Mouse (Mus musculus): ENCODE data around the gene Tex33. TPM values are rescaled to one million over a fixed set of nuclear protein-coding genes. Genes with fewer than 3 reads are reported as not detected.

Tex33 gene
- total RNA-seq (2021): not detected
- long read RNA-seq, experiment 1: 0 reads
- long read RNA-seq, experiment 2: 0 reads

DNA sequence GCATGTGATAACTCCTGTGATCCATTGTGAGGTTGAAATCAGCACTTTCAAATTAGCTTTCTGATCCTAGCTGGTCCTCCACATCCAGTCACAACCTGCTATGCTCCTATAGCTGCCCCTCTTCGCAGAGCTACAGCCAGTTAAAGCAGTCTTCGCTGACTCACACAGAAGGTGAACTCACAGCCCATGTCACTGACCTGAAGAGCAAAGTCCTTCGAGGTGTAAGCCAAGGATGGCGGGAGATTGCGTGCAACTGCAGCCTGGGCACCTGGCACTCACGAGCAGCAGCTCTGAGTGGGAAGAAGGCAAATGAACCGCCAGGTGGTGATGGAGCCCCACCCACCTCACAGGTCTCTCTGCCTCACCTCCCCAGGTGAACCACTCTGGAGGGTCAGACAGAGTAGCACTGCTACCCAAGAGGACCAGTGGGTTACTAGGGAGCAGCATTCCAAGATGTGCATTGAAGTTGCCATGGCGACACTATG lies at the start of gene Tex33:
Tex33 (minus strand) TSS at position 435 of the 485 bp plus-strand sequence.
- intact Hi-C loops (cut with DNase I): no loop called here
- H3K27ac ChIP-seq: no peak within 1 kb of the TSS
- DNase-seq: no peak
- TF ChIP-seq CTCF (IDR thresholded peaks at IDR 0.05): no peak
- H3K4me3 ChIP-seq: no peak within 1 kb of the TSS

DNA sequence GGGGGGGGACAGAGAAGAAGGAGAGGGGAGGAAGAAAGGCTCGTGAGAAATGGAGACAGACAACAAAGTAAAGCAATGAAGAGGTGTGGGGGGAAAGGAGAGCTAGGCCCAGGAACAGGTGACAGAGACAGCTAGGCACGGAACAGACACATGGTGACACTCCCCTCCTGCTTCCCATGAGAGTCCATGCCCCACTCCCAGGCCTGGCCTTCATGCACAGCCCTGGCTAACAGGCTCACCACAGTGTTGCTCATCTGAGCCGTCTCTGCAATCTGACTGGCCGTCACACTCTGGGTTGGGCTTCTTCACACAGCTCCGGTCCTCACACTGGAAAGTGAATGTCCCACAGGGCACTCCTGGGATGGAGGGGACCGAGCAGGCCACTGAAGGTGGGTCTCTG lies 48.1 kb upstream of the Tex33 start:
- Histone ChIP-seq H3K27ac (no peak overlapping the region), H3K4me3 (no peak overlapping the region)
- intact Hi-C loops (cut with DNase I): no loop called here
- no peak for TF ChIP-seq CTCF (IDR thresholded peaks at IDR 0.05)
- DNase-seq: no peak

DNA sequence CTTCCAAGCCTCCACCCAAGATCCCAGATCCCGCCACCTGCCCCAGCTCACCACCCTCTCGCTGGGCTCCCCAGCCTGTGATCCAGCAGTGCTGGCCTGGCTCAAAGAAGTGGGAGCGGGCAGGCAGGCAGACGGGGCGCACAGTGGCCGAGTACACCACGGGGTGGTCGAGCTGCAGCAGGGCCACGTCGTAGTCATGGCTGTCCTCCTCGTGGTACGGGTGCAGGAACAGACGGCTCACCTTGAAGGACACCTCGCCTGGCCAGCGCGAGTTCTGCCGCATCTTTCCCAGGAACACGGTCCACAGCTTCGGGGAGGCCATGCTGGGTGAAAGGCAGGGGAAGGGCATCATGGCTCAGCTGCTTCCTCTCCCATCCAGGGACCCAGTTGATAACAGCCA lies 46.5 kb upstream of the Tex33 start:
- no peak overlapping the region for H3K4me3 ChIP-seq
- TF ChIP-seq CTCF (IDR thresholded peaks at IDR 0.05): no peak
- intact Hi-C loops (cut with DNase I): no loop called here
- no peak overlapping the region for H3K27ac ChIP-seq
- no peak for DNase-seq

DNA sequence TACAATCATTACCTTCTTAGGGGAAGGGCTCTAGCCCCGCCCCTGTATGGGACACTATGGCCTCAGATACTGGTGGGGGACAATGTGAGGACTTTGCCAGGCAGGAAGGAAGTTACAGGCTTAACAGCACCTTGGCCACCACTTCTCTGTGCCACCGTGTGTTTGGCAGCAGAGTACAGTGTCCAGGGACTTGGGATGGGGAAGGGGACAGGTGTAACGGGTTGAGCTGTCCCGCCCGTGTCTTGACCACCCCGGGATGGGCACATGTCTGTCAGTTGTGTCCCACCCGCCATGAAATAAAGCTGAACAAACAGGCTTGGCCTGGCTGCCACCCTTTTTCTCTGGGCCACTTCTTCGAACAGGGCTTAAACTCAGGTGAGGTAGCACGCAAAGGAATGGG lies 43.3 kb upstream of the Tex33 start:
- Histone ChIP-seq H3K4me3 (no peak overlapping the region), H3K27ac (no peak overlapping the region)
- intact Hi-C loops (cut with DNase I): no loop called here
- DNase-seq: no peak
- TF ChIP-seq CTCF (IDR thresholded peaks at IDR 0.05): no peak

- DNase-seq: no peak
- Histone ChIP-seq H3K4me3 (no peak overlapping the region), H3K27ac (no peak overlapping the region)
- TF ChIP-seq CTCF (IDR thresholded peaks at IDR 0.05): no peak
- intact Hi-C loops (cut with DNase I): no loop called here
Observed at GRCm38 (mm10) chr15:78438505-78438904, 42.8 kb upstream of the Tex33 start.

GRCm38 (mm10) chr15:78438018-78438394 lies 42.3 kb upstream of the Tex33 start:
- Histone ChIP-seq H3K27ac (peak overlapping the region; percentile 77), H3K4me3 (no peak overlapping the region)
- DNase-seq: no peak
- intact Hi-C loops (cut with DNase I): no loop called here
- TF ChIP-seq CTCF (IDR thresholded peaks at IDR 0.05): no peak

DNA sequence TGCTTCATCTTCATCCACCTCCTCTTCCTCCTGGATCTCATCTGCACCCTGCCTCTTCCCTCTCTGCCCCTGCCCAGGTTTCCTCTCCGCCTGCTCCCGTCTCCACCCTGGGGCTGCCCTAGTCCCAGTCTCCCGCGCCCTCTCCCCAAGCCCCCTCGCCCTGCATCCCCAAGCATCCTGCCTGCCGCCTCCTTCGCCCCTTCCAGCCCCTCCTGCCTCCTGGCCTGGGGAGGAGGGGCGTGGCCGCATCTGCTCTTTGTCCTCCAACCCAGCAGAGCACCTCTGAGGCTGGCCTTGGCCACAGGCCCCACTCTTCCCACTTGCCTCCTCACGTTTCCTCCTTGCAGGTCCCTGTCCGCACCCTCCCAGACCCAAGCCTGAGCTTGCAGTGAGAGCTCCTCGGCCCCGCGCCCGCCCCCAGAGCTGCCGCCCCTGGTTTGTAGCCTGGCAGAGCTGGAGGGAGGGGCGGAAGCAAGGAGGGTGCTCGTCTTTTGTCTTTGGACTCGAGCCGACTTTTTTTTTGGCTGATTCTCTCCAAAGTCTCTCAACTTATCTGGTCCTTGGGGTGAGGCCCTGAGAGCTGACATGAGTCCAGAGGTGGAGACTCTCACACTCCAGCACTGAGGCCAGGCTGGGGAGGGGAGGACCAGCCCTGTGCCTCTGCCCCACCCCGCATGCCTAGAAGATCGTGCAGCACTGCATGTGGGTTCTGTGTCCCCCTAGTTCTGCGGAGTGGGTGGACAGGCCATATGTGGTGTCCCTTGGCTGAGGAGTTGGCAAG lies 41.7 kb upstream of the Tex33 start:
- TF ChIP-seq CTCF (IDR thresholded peaks at IDR 0.05): no peak
- DNase-seq: peak; percentile 68
- peak overlapping the region; percentile 56 for H3K4me3 ChIP-seq
- intact Hi-C loops (cut with DNase I): no loop called here
- peak overlapping the region; percentile 77 for H3K27ac ChIP-seq

DNA sequence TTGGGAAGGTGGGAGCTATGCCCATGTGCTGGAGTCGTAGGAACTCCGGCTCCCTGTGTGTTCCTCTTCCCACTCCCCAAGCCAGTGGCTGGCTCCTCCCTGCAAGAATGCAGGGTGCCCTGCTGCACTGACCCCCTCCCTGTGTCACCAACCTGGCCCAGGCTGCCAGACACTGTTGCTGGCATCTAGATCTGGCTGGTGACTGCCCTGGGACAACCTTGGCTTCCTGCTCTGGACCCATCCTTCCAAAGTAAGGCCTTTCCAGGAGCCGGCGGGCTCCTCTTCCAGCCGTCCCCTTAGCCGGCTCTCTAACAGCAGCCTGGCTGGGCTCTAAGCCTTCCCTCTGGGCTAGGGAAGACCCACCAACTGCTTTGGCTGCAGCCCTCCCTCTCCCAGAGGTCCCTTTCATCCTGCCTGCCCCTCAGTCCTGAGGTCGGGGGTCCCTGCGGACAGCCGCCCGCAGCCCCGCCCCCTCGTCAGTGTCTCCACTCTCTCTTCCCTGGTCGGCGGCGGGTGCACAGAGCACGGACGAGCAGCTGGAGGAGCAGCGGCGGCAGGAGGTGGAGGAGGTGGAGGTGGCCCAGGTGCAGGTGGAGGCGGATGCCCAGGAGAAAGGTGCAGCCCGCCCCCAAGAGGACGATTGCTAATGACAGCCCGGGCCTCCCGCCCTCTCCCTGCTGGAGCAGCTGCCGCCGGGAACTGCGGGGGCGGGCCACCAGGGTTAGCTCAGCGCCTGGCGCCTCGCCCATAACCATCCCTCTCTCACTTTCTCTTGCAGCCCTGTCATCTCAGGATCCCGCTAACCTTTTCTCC lies 40.9 kb upstream of the Tex33 start:
- TF ChIP-seq CTCF (IDR thresholded peaks at IDR 0.05): peak; percentile 37; the same call in 1 of the 2 replicates
- H3K27ac ChIP-seq: peak overlapping the region; percentile 77
- intact Hi-C loops (cut with DNase I): no loop called here
- H3K4me3 ChIP-seq: peak overlapping the region; percentile 56
- peak; percentile 91 for DNase-seq

GRCm38 (mm10) chr15:78435681-78436080 lies 40.0 kb upstream of the Tex33 start:
- TF ChIP-seq CTCF (IDR thresholded peaks at IDR 0.05): no peak
- DNase-seq: no peak
- H3K4me3 ChIP-seq: no peak overlapping the region
- H3K27ac ChIP-seq: peak overlapping the region; percentile 3; the same call in 1 of the 2 replicates
- intact Hi-C loops (cut with DNase I): no loop called here

GRCm38 (mm10) chr15:78434896-78435520 lies 39.3 kb upstream of the Tex33 start:
- intact Hi-C loops (cut with DNase I): no loop called here
- peak; percentile 51 for TF ChIP-seq CTCF (IDR thresholded peaks at IDR 0.05)
- DNase-seq: no peak

DNA sequence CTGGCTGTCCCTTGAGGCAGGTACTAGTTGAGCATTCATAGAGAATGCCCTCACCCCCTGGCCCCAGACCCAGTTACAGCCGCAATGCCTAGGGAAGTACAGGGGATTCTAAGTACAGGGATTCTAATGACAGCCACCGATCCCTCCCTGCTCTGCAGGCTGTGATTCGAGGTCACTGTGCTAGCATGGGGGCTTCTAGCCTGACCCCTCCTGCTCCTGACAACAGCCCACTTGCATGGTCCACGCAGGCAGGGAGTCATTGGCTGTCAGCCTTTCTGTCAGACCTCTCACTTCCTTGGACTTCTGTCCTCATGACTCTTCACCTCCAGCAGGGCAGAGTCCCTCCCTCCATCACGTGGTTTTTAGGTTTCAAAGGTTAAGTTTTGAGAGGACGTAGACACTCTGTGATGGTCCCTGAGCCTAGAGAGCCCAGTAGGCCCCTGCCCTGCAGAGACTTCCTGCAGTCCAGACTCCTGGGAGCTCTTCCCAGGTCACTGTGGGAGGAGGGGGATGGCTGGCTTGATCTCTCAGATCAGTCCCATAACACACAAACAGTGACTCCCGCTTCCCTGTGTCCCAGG lies 35.9 kb upstream of the Tex33 start:
- no peak for TF ChIP-seq CTCF (IDR thresholded peaks at IDR 0.05)
- DNase-seq: no peak
- intact Hi-C loops (cut with DNase I): no loop called here
- no peak overlapping the region for H3K4me3 ChIP-seq
- H3K27ac ChIP-seq: no peak overlapping the region

More at GRCm38 (mm10) chr15:78434896-78435520, 39.3 kb upstream of the Tex33 start:
- no peak overlapping the region; the same call in 1 of the 2 replicates for H3K27ac ChIP-seq
- no peak overlapping the region for H3K4me3 ChIP-seq

- peak overlapping the region; percentile 85 for H3K4me3 ChIP-seq
- intact Hi-C loops (cut with DNase I): no loop called here
- no peak for DNase-seq
- TF ChIP-seq CTCF (IDR thresholded peaks at IDR 0.05): no peak
- peak overlapping the region; percentile 82 for H3K27ac ChIP-seq
Observed at GRCm38 (mm10) chr15:78430874-78431273, 35.2 kb upstream of the Tex33 start.
